Mouse (Mus musculus) neutrophil, adult 65 days (primary cell): ENCODE results near the gene Tspan5. TPM values are rescaled to one million over a fixed set of nuclear protein-coding genes. Genes with fewer than 3 reads are reported as not detected.

Experiments used
- total RNA-seq: library from RNA; stranded (reverse); gene quantifications from 2 replicates; pipeline ENCODE4 v1.2.4, GENCODE M21; 2023

Gene Tspan5
- 26.9 and 29.9 TPM in 2 replicates for total RNA-seq

GRCm38 (mm10) chr3:138741649-138742565 is at the start of gene Tspan5:
Tspan5 (plus strand) TSS chr3:138742195.

Other genes with a start within 250 kb of the Tspan5 start
- gene Eif4e, start 216.0 kb upstream of the Tspan5 start, total RNA-seq: 36.1 and 41.5 TPM in 2 replicates